Mouse (Mus musculus): ENCODE results near the gene Sept5.

DNA sequence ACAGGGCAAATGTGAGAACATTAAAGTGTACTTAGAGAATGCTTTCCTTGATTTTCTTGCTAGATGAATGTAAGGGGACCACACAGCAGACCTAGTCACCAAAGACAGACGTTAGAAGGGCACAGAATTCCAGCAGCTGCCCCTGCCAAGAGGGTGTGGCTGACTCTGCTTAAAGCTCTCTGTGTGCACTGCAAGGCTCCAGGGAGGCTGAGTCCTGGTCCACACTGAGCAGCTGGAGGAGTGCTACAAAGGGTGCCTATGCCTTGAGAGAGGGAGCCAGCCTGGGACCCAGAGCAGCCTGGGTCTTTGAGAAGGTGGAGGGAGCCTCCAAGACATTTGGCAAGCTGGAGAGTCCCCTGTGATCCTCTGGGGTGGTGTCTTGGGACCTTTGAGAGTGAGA lies 3.6 kb upstream of the Sept5 start:
- TF ChIP-seq EP300 (IDR thresholded peaks at IDR 0.05; ENCODE audit: low read depth): no peak
- no peak for TF ChIP-seq CTCF (IDR thresholded peaks at IDR 0.05; ENCODE audit: low read depth)

All from heart, postnatal 0 days (tissue).